Mouse (Mus musculus): ENCODE measurements at regions not wholly inside any gene's neighbourhood (a gene's known extent, or its start where the extent isn't known, plus 50 kb on each side); places are given as distances from the start of the nearest gene placed in this dataset.

- TF ChIP-seq CTCF (IDR thresholded peaks at IDR 0.05; ENCODE audit: low read depth) = no peak
- TF ChIP-seq EP300 (IDR thresholded peaks at IDR 0.05; ENCODE audit: low read depth) = no peak
These were observed 243.5 kb downstream of the Slc16a7 start for GRCm38 (mm10) chr10:125145809-125146208.

Measured in liver, postnatal 0 days (tissue).